ENCODE assay signal across 8 mouse cellular contexts in genomic region chr11:120795756-120796613, GRCm38 (mm10). TPM values are rescaled to one million over a fixed set of nuclear protein-coding genes. Genes with fewer than 3 reads are reported as not detected.
A peak's percentile ranks its signal among the peaks of the same experiment; 100 is the strongest.
DNase-seq lines count a peak whose midpoint lies in the region; ATAC-seq lines count a peak whose summit lies in the region.

Gene Dus1l (minus strand): TSS chr11:120796403.

- H3K4me3 ChIP-seq in intestine, embryonic 14.5 days (ENCODE audit: low read depth, low read length), result peak within 1 kb of the TSS; percentile 80

- no peaks in the 10 kb centered on the region for H3K9me3 ChIP-seq in intestine, embryonic 14.5 days (ENCODE audit: control insufficient read depth, low read length)

- H3K36me3 ChIP-seq in intestine, embryonic 14.5 days (ENCODE audit: control insufficient read depth, insufficient read depth, low read length), result peaks cover 33% of the 10 kb centered on the region

- peak within 1 kb of the TSS; percentile 65 for H3K27ac ChIP-seq in intestine, embryonic 14.5 days (ENCODE audit: low read depth)

- ATAC-seq in intestine, embryonic 14.5 days (replicated peaks; ENCODE audit: low FRiP score, low TSS enrichment, low read depth), result peak; percentile 91

- peak within 1 kb of the TSS; percentile 98 for H3K4me2 ChIP-seq in intestine, embryonic 14.5 days (ENCODE audit: low read length)

- no peaks in the 10 kb centered on the region for H3K27me3 ChIP-seq in intestine, embryonic 14.5 days (replicated peaks; ENCODE audit: control insufficient read depth, insufficient read depth, low read length)

- H3K4me1 ChIP-seq in intestine, embryonic 14.5 days (replicated peaks; ENCODE audit: control insufficient read depth, insufficient read depth, low read length), result peaks cover 17% of the 10 kb centered on the region

- 1% methylated on average over 59 of the region's 59 CpGs for WGBS in intestine, embryonic 14.5 days

- intact Hi-C loops in left cerebral cortex, postnatal 14 days (cut with DNase I), result no loop called here

- peak within 1 kb of the TSS; percentile 94 for H3K9ac ChIP-seq in intestine, embryonic 14.5 days (ENCODE audit: low read length)

- peak; percentile 97 to 99 for DNase-seq in adrenal gland, adult (ENCODE audit: inconsistent age in 2 of 2, low spot score in 1 of 2)
- DNase-seq in embryo, embryonic 10.5 days (ENCODE audit: low spot score), result peak; percentile 98
- DNase-seq in gastrocnemius, postnatal 25 days, result peak; percentile 95
- peak; percentile 100 for DNase-seq in intestine, embryonic 14.5 days (ENCODE audit: low spot score)
- DNase-seq in left cerebral cortex, postnatal 14 days (ENCODE audit: low spot score in 2 of 2), result peak; percentile 96 to 99
- peak; percentile 99 for DNase-seq in mesoderm, embryonic 11.5 days (ENCODE audit: low read depth, low spot score)
- DNase-seq in right cerebral cortex, postnatal 36 days (ENCODE audit: low spot score in 2 of 2), result peak; percentile 91 to 92
- peak; percentile 96 for DNase-seq in yolk sac, embryonic 10.5 days (ENCODE audit: low spot score)

RNA-seq across cellular contexts. Expression of gene Dus1l, which starts in this region (rescaled TPM):
- total RNA-seq in gastrocnemius, postnatal 25 days (2021), result 10 to 100 TPM; 32.6 to 36.2 TPM
- polyA plus RNA-seq in intestine, embryonic 14.5 days (2014; fragmentation: Nextera tagmentation; extraction: Ambion mirVana), result 83.0 and 89.8 TPM in 2 replicates
- total RNA-seq in left cerebral cortex, postnatal 14 days (2021), result 10 to 100 TPM; 44.2 to 49.0 TPM

Comparison
In these comparisons a context has a peak if more than half of its experiments do, and no peak if none do; other contexts are left out.
1. Peak in every context shown above with its lines: DNase-seq, ATAC-seq, H3K4me3 ChIP-seq and H3K27ac ChIP-seq.